Mouse (Mus musculus) heart, embryonic 10.5 days (tissue): ENCODE data around the gene Hist1h3d. TPM values are rescaled to one million over a fixed set of nuclear protein-coding genes. Genes with fewer than 3 reads are reported as not detected.
"Not testable (repeated sequence)": the region's sequence is repeated elsewhere in the genome, so short reads cannot be mapped to it uniquely, and the experiment has no call there.

ENCODE experiments used
- DNase-seq: peaks from one replicate; pipeline ENCODE4 v3.0.0-alpha.2; 2017; ENCODE audit warnings: low spot score
- H3K27ac ChIP-seq: fragments of 300-500 bp; sonication (generic); 2 replicates; pipeline ENCODE4 v1.5.1; 2016; ENCODE audit warnings: mild to moderate bottlenecking
- H3K27me3 ChIP-seq: fragments of 300-500 bp; sonication (generic); 2 replicates; pipeline ENCODE4 v1.6.1; 2016; ENCODE audit warnings: mild to moderate bottlenecking; ENCODE audit not compliant: poor library complexity, insufficient read depth, severe bottlenecking
- H3K36me3 ChIP-seq: fragments of 300-500 bp; sonication (generic); 2 replicates; pipeline ENCODE4 v1.6.1; 2016; ENCODE audit warnings: mild to moderate bottlenecking, moderate library complexity
- H3K4me1 ChIP-seq: fragments of 300-500 bp; sonication (generic); 2 replicates; pipeline ENCODE4 v1.6.1; 2016; ENCODE audit warnings: mild to moderate bottlenecking
- H3K4me3 ChIP-seq: fragments of 300-500 bp; sonication (generic); 2 replicates; pipeline ENCODE4 v1.5.1; 2016; ENCODE audit warnings: mild to moderate bottlenecking, moderate library complexity
- H3K9me3 ChIP-seq: fragments of 300-500 bp; sonication (generic); 2 replicates; pipeline ENCODE4 v1.6.1; 2016; ENCODE audit warnings: mild to moderate bottlenecking, moderate library complexity
- WGBS: fragments of 180-500 bp; shearing (Covaris S2); methylation state at CpG from one replicate; pipeline ENCODE4 v1.1.7; 2016; 5-methylcytosine and 5-hydroxymethylcytosine counted together
- microRNA-seq: library from miRNA; unstranded; fragments of <30 nt; microRNA quantifications from one replicate; pipeline ENCODE4, GENCODE M21; 2017
- polyA plus RNA-seq: library from polyadenylated mRNA; unstranded; fragments of >200 nt; fragmentation: Nextera tagmentation; extraction: Ambion mirVana; gene quantifications from 2 replicates; pipeline ENCODE4 v1.2.1, GENCODE M21; 2016

Gene Hist1h3d
- polyA plus RNA-seq, 1 experiment from 2014 or later, result 5.3 TPM

DNA sequence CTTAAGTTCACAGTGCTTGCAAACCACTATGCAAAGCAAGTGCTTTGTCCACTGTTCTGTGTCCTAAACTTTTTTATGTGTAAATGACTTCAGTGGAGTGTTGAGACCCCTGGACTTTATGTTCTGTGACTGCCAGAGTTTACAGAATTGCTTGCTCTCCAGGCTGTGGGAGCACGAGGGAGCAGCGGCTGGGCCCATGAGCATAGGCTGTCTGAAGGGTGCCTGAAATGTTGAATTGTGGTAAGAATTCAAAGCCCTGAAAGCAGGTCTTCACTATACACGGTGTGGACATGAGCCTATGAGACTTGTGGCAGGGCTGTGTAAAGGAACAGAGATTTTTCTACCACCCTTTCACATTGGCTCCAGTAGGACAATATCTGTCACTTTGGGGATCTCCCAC is 36.1 kb downstream of the Hist1h3d start:
- DNase-seq, result no peak
- H3K27me3 ChIP-seq, result no peaks in the 10 kb centered on the region
- H3K9me3 ChIP-seq, result no peaks in the 10 kb centered on the region
- H3K4me1 ChIP-seq, result no peaks in the 10 kb centered on the region
- no peak overlapping the region for H3K27ac ChIP-seq
- H3K36me3 ChIP-seq, result no peaks in the 10 kb centered on the region
- H3K4me3 ChIP-seq, result no peak overlapping the region
- 91% methylated on average over 3 of the region's 3 CpGs for WGBS

DNA sequence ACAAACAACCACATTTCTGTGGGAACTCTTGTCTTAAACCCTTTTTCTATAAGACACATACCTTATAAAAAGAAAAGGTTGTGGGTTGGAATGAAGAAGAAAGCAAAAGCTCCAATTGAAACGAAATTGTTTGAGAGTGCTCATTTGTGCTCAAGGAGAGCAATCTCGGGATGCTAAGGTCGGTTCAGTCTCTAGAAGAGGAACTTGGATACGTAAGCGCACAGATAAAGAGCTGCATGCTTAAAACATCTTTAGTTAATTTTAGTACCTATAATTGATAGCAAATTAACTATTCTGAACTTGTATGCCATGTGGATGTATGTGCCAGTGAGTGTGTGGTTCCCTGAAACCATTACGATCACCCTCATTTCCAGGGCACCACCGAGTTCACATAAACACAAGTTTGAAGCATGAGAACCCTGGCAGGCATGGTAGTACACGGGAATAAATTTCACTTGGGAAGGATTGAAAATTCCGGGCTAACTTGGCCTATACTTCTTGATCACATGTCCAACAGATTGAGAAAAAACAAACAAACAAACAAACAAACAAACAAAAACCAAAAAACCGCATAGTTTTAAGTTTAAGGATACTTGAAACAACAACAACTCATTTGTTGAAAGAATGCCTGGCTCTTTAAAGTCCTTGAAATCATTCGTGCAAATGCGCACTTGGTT is 44.6 kb downstream of the Hist1h3d start:
- Histone ChIP-seq H3K27me3 (no peaks in the 10 kb centered on the region), H3K4me1 (0 out of 2 replicates have a peak, but pooled peaks cover 3% of the 10 kb centered on the region), H3K9me3 (no peaks in the 10 kb centered on the region), H3K36me3 (no peaks in the 10 kb centered on the region), H3K4me3 (peak overlapping the region; percentile 67), H3K27ac (peak overlapping the region; percentile 93)
- no peak for DNase-seq
- WGBS, result 57% methylated on average over 12 of the region's 12 CpGs

DNA sequence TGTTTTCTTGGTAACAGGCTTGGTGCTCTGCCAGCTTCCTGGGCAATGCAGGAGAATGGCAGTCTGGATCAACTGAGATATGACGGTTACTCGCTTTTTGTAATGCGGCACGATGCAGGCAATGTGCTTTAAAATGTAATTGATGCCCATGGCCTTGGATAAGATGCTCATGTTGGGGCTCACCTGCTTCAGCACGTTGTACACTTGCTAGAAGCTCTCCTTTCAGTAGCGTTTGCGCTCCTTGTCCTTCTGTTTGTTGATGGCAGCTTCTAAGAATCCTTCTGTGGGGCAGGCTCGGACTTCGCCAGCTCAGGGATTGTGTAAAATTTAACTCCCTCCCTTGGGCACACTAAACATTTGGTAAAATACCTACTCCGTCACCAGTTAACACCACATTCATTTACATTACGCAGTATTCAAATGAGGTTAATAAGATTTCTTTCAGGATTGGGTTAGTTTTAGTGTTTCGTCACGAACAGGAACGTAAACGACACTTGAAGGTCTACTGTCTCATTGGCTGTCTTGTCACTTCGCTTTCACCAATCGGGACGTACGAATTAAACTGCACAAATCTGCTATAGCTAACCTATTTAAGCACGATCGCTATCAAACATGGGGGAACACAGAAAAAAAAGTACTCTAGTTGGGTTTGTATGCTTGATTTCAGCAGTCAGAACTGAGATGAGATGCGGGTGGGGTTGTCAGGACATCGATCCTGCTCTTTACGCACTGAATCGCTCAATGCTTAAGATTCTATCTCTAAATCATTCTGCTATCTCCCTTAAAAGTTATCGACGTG is 45.4 kb downstream of the Hist1h3d start, which contains the start of gene Hist1h2be:
Gene Hist1h2be, minus strand, starts transcription at position 392 of the 799 bp plus-strand sequence.
- Histone ChIP-seq H3K27me3 (no peaks in the 10 kb centered on the region), H3K9me3 (no peaks in the 10 kb centered on the region), H3K4me1 (0 out of 2 replicates have a peak, but pooled peaks cover 3% of the 10 kb centered on the region), H3K36me3 (no peaks in the 10 kb centered on the region), H3K27ac (peak within 1 kb of the TSS; percentile 93), H3K4me3 (peak within 1 kb of the TSS; percentile 67)
- DNase-seq, result peak; percentile 82
- WGBS, result 2% methylated on average over 27 of the region's 27 CpGs

DNA sequence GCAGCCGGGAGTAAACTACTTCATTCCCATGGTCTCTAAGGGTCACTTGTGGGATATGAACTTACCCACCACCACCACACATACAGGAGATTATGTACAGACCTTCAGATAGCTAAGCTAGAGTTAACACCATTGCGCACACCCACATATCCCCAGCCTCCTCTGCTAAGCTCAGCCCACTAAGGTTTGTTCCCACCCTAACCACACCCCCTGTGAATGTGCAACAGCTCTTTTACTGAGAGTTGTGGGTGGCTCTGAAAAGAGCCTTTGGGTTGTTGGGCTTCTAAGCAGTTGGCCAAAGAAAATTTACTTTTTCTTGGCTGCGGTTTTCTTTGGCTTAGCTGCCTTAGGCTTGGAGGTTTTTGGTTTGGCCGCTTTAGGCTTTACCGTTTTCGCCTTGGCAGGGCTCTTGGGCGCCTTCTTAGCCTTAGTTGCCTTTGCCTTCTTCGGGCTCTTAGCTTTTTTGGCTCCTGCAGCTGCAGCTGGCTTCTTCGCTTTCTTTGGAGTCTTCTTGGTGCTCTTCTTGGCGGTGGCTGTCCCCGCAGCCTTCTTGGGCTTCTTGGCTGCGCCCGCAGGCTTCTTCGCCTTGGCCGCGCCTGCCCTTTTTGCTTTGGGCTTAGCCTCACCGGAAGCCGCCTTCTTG is 46.1 kb downstream of the Hist1h3d start:
- WGBS, result under 1% methylated on average over 18 of the region's 18 CpGs
- Histone ChIP-seq H3K36me3 (no peaks in the 10 kb centered on the region), H3K27ac (peak overlapping the region; percentile 93), H3K4me3 (peak overlapping the region; percentile 67), H3K4me1 (0 out of 2 replicates have a peak, but pooled peaks cover 3% of the 10 kb centered on the region), H3K9me3 (no peaks in the 10 kb centered on the region), H3K27me3 (no peaks in the 10 kb centered on the region)
- peak; percentile 87 for DNase-seq

DNA sequence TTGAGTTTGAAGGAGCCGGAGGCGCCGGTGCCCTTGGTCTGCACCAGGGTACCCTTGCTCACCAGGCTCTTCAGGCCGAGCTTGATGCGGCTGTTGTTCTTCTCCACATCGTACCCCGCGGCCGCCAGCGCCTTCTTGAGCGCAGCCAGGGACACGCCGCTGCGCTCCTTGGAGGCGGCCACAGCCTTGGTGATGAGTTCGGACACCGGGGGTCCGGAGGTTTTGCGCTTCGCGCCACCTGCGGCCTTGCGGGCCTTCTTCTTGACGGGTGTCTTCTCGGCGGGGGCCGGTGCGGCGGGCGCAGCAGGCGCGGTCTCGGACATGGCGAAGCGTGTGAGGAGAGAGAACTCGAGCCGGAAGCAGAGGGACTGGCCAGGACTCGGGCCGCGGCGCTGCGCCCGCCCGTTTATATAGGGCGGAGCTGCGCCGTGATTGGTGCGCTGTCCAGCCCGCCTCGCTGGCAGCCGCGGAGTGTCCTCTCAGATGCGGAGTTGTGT is 46.7 kb downstream of the Hist1h3d start, which contains the start of gene Hist1h1e:
Gene Hist1h1e, minus strand, starts transcription at position 384 of the 497 bp plus-strand sequence.
- Histone ChIP-seq H3K4me3 (peak within 1 kb of the TSS; percentile 67), H3K27ac (peak within 1 kb of the TSS; percentile 93)
- DNase-seq, result peak; percentile 96
- not testable (repeated sequence) for H3K9me3 ChIP-seq, H3K27me3 ChIP-seq, H3K4me1 ChIP-seq, H3K36me3 ChIP-seq
- WGBS, result under 1% methylated on average over 53 of the region's 53 CpGs

DNA sequence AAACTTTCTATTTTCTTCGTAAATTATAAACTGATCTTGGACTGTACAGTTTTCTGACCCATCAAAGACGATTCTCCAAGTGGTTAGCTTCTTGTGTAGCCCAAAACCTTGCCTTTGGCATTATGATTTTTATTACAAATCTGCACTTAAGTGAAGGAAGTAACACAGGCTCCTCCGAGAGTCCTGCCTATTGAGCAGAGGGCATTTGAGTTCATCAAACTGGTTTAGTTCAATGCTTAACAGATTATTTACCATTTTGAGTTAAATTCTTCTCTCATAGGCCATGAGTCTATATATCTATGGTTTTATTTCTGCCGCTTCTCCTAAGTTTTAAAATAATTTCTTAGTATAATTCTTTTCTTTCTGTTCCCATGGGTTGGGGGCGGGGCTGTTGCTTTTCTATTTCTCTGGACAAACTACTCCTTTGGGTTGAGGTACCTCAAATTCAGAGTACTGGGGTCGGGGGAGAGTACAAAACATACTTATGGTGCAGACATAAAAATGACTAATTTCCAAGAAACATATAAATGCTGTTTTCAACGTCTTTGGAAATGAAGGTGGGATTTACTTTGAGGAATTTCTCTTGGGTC is 47.4 kb downstream of the Hist1h3d start:
- Histone ChIP-seq H3K4me3 (peak overlapping the region; percentile 67), H3K27ac (peak overlapping the region; percentile 93), H3K9me3 (no peaks in the 10 kb centered on the region), H3K36me3 (no peaks in the 10 kb centered on the region), H3K4me1 (0 out of 2 replicates have a peak, but pooled peaks cover 3% of the 10 kb centered on the region), H3K27me3 (no peaks in the 10 kb centered on the region)
- no peak for DNase-seq
- 26% methylated on average over 7 of the region's 7 CpGs for WGBS

Small RNA genes lying within 50 kb of the gene (microRNA-seq; reads per million reads assigned to microRNA genes)
- not detected for gene Gm44297
- gene Gm44359, result not detected
- not detected for gene Gm44394

Other genes starting within 250 kb of the Hist1h3d start
- gene Zfp322a, start 206.6 kb upstream of the Hist1h3d start, polyA plus RNA-seq, result 39.0 and 42.2 TPM in 2 replicates
- 10.1 and 13.0 TPM in 2 replicates for gene Abt1, start 151.9 kb upstream of the Hist1h3d start, polyA plus RNA-seq
- gene Btn1a1, start 109.9 kb upstream of the Hist1h3d start, polyA plus RNA-seq, result 0.04 and 0.96 TPM in 2 replicates
- gene Btn2a2, start 86.9 kb upstream of the Hist1h3d start, polyA plus RNA-seq, result 0.30 and 0.75 TPM in 2 replicates
- gene Hist1h4h, start 44.7 kb upstream of the Hist1h3d start, polyA plus RNA-seq, result 2.5 and 2.8 TPM in 2 replicates
- 1.7 and 4.9 TPM in 2 replicates for gene Hist1h2af, start 41.9 kb upstream of the Hist1h3d start, polyA plus RNA-seq
- 3.2 and 3.5 TPM in 2 replicates for gene Hist1h3g, start 40.3 kb upstream of the Hist1h3d start, polyA plus RNA-seq
- 0.22 and 0.73 TPM in 2 replicates for gene Hist1h2bh, start 32.4 kb upstream of the Hist1h3d start, polyA plus RNA-seq
- gene Hist1h3f, start 31.7 kb upstream of the Hist1h3d start, polyA plus RNA-seq, result 0.31 and 0.99 TPM in 2 replicates
- 0.51 TPM in 1 of 2 replicates, not detected in the other for gene Hist1h4f, start 24.1 kb upstream of the Hist1h3d start, polyA plus RNA-seq
- 0.17 and 0.36 TPM in 2 replicates for gene Hist1h1d, start 22.5 kb upstream of the Hist1h3d start, polyA plus RNA-seq
- 3.0 and 3.5 TPM in 2 replicates for gene Hist1h3e, start 13.4 kb upstream of the Hist1h3d start, polyA plus RNA-seq
- gene Hist1h2ae, start 4.5 kb upstream of the Hist1h3d start, polyA plus RNA-seq, result 39.9 and 49.4 TPM in 2 replicates
- 2.8 and 4.8 TPM in 2 replicates for gene Hist1h2bg, start 4.4 kb upstream of the Hist1h3d start, polyA plus RNA-seq
- 1.1 and 1.8 TPM in 2 replicates for gene Hist1h2bf, start 1.6 kb upstream of the Hist1h3d start, polyA plus RNA-seq
- 0.54 and 1.1 TPM in 2 replicates for gene Hist1h2ad, start 1.4 kb upstream of the Hist1h3d start, polyA plus RNA-seq
- 41.9 and 60.3 TPM in 2 replicates for gene Hist1h4d, start 5.8 kb downstream of the Hist1h3d start, polyA plus RNA-seq
- 1.2 and 1.9 TPM in 2 replicates for gene Hist1h2be, start 45.4 kb downstream of the Hist1h3d start, polyA plus RNA-seq
- gene Hist1h1e, start 46.8 kb downstream of the Hist1h3d start, polyA plus RNA-seq, result 9.5 and 11.1 TPM in 2 replicates
- gene Hist1h2ac, start 108.2 kb downstream of the Hist1h3d start, polyA plus RNA-seq, result 0.63 and 0.84 TPM in 2 replicates
- 24.3 and 29.4 TPM in 2 replicates for gene Hist1h2bc, start 108.4 kb downstream of the Hist1h3d start, polyA plus RNA-seq
- 0.24 TPM in 1 of 2 replicates, not detected in the other for gene Hist1h1t, start 120.1 kb downstream of the Hist1h3d start, polyA plus RNA-seq
- 3.2 and 3.3 TPM in 2 replicates for gene Hist1h4c, start 122.7 kb downstream of the Hist1h3d start, polyA plus RNA-seq
- gene Hfe, start 135.1 kb downstream of the Hist1h3d start, polyA plus RNA-seq, result 5.2 and 8.3 TPM in 2 replicates
- gene Hist1h1c, start 163.0 kb downstream of the Hist1h3d start, polyA plus RNA-seq, result 17.2 TPM in 2 replicates
- gene Hist1h3c, start 169.8 kb downstream of the Hist1h3d start, polyA plus RNA-seq, result 4.2 and 4.4 TPM in 2 replicates
- 1.4 and 2.9 TPM in 2 replicates for gene Hist1h2bb, start 171.0 kb downstream of the Hist1h3d start, polyA plus RNA-seq
- 16.1 and 23.3 TPM in 2 replicates for gene Hist1h2ab, start 175.4 kb downstream of the Hist1h3d start, polyA plus RNA-seq
- 2.6 and 3.2 TPM in 2 replicates for gene Hist1h3b, start 176.5 kb downstream of the Hist1h3d start, polyA plus RNA-seq
- 3.4 and 4.4 TPM in 2 replicates for gene Hist1h4b, start 181.2 kb downstream of the Hist1h3d start, polyA plus RNA-seq
- 0.28 TPM in 1 of 2 replicates, not detected in the other for gene Hist1h4a, start 185.5 kb downstream of the Hist1h3d start, polyA plus RNA-seq
- 2.0 and 3.2 TPM in 2 replicates for gene Hist1h3a, start 186.6 kb downstream of the Hist1h3d start, polyA plus RNA-seq
- gene Hist1h1a, start 187.9 kb downstream of the Hist1h3d start, polyA plus RNA-seq, result 1.2 and 1.4 TPM in 2 replicates
- 0.14 TPM in 1 of 2 replicates, not detected in the other for gene Trim38, start 194.2 kb downstream of the Hist1h3d start, polyA plus RNA-seq
- 0.09 TPM in 1 of 2 replicates, not detected in the other for gene Slc17a2, start 231.2 kb downstream of the Hist1h3d start, polyA plus RNA-seq